Mouse (Mus musculus) brain, adult 2 months (tissue): ENCODE results near the gene Fam205c.
A peak's percentile ranks its signal among the peaks of the same experiment; 100 is the strongest.
"Not testable (repeated sequence)": the region's sequence is repeated elsewhere in the genome, so short reads cannot be mapped to it uniquely, and the experiment has no call there.

Source experiments
- DNase-seq: peaks from one replicate; pipeline ENCODE4 v3.0.0; 2011; ENCODE audit warnings: low read depth, low spot score

The Fam205c gene

GRCm38 (mm10) chr4:42877657-42878056, 3.6 kb upstream of the Fam205c start:
- no peak for DNase-seq

GRCm38 (mm10) chr4:42876586-42877291, 2.7 kb upstream of the Fam205c start:
- DNase-seq: peak; percentile 91

- peak; percentile 9 for DNase-seq
Measured at GRCm38 (mm10) chr4:42872746-42873435, 1.1 kb downstream of the Fam205c start.

- DNase-seq: no peak
Measured at GRCm38 (mm10) chr4:42872151-42872550, 1.9 kb downstream of the Fam205c start.

GRCm38 (mm10) chr4:42870748-42871147, 3.3 kb downstream of the Fam205c start:
- peak; percentile 18 for DNase-seq

- DNase-seq: no peak
Measured at GRCm38 (mm10) chr4:42868193-42868592, 5.8 kb downstream of the Fam205c start.

- DNase-seq: no peak
Measured at GRCm38 (mm10) chr4:42867390-42867789, 6.6 kb downstream of the Fam205c start.

GRCm38 (mm10) chr4:42863487-42863886, 10.5 kb downstream of the Fam205c start:
- not testable (repeated sequence) for DNase-seq

- peak; percentile 27 for DNase-seq
Measured at GRCm38 (mm10) chr4:42860483-42860882, 13.6 kb downstream of the Fam205c start.

- not testable (repeated sequence) for DNase-seq
Measured at GRCm38 (mm10) chr4:42856671-42857070, 17.4 kb downstream of the Fam205c start, which contains the start of gene Gm12394. Gm12394 (minus strand) TSS chr4:42856771.

GRCm38 (mm10) chr4:42853788-42854187, 20.2 kb downstream of the Fam205c start, which contains the start of gene Fam205a1:
Fam205a1 (minus strand) TSS chr4:42853888.
- not testable (repeated sequence) for DNase-seq
